Mouse (Mus musculus): ENCODE measurements around the gene Slc6a9. TPM values are rescaled to one million over a fixed set of nuclear protein-coding genes. Genes with fewer than 3 reads are reported as not detected.
A peak's percentile ranks its signal among the peaks of the same experiment; 100 is the strongest.

Gene Slc6a9
- 10 to 100 TPM; 34.7 to 38.8 TPM for total RNA-seq (2021)

- DNase-seq: no peak
Observed at GRCm38 (mm10) chr4:117834457-117834844, at the start of gene Slc6a9. Gene Slc6a9, plus strand, starts transcription at chr4:117834506.

GRCm38 (mm10) chr4:117786963-117787362, 47.3 kb upstream of the Slc6a9 start:
- no peak for DNase-seq

GRCm38 (mm10) chr4:117788308-117788707, 46.0 kb upstream of the Slc6a9 start:
- no peak for DNase-seq

GRCm38 (mm10) chr4:117799904-117800303, 34.4 kb upstream of the Slc6a9 start:
- no peak for DNase-seq

- DNase-seq: no peak
Observed at GRCm38 (mm10) chr4:117806992-117807391, 27.3 kb upstream of the Slc6a9 start.

- DNase-seq: no peak
Observed at GRCm38 (mm10) chr4:117810933-117811332, 23.4 kb upstream of the Slc6a9 start.

GRCm38 (mm10) chr4:117813591-117814192, 20.6 kb upstream of the Slc6a9 start:
- DNase-seq: peak; percentile 13 to 16

- DNase-seq: no peak
Observed at GRCm38 (mm10) chr4:117814333-117814732, 20.0 kb upstream of the Slc6a9 start.

GRCm38 (mm10) chr4:117816776-117817175, 17.5 kb upstream of the Slc6a9 start:
- DNase-seq: no peak

- DNase-seq: no peak
Observed at GRCm38 (mm10) chr4:117818032-117818431, 16.3 kb upstream of the Slc6a9 start.

GRCm38 (mm10) chr4:117828572-117829145, 5.6 kb upstream of the Slc6a9 start:
- no peak for DNase-seq

GRCm38 (mm10) chr4:117829260-117830123, 4.8 kb upstream of the Slc6a9 start:
- DNase-seq: peak in 1 of 2 experiments; percentile 42

- DNase-seq: no peak
Observed at GRCm38 (mm10) chr4:117830124-117830551, 4.2 kb upstream of the Slc6a9 start.

- DNase-seq: no peak
Observed at GRCm38 (mm10) chr4:117830801-117831200, 3.5 kb upstream of the Slc6a9 start.

GRCm38 (mm10) chr4:117831499-117831898, 2.8 kb upstream of the Slc6a9 start:
- DNase-seq: no peak

- DNase-seq: no peak
Observed at GRCm38 (mm10) chr4:117831920-117832691, 2.2 kb upstream of the Slc6a9 start.

GRCm38 (mm10) chr4:117834845-117835530, 682 bp downstream of the Slc6a9 start:
- peak; percentile 46 to 52 for DNase-seq

- DNase-seq: peak; percentile 64 to 67
Observed at GRCm38 (mm10) chr4:117835531-117836111, 1.3 kb downstream of the Slc6a9 start.

GRCm38 (mm10) chr4:117836204-117836767, 2.0 kb downstream of the Slc6a9 start:
- DNase-seq: peak; percentile 87 to 89

GRCm38 (mm10) chr4:117837271-117837670, 3.0 kb downstream of the Slc6a9 start:
- no peak for DNase-seq

- no peak for DNase-seq
Observed at GRCm38 (mm10) chr4:117839366-117839765, 5.1 kb downstream of the Slc6a9 start.

All from layer of hippocampus, postnatal 36 days (tissue).